Mouse (Mus musculus) Patski (cell line): Measurements from ENCODE around the gene Vmn1r185. TPM values are rescaled to one million over a fixed set of nuclear protein-coding genes. Genes with fewer than 3 reads are reported as not detected.
"Not testable (repeated sequence)": the region's sequence is repeated elsewhere in the genome, so short reads cannot be mapped to it uniquely, and the experiment has no call there.

ENCODE experiments used
- ATAC-seq: fragments of 100-300 bp; one replicate; pipeline ENCODE4 v1.8.0; 2021
- CTCF ChIA-PET: fragments of 350-600 bp; sonication (Branson Sonifier 250); formaldehyde crosslinking; loops from one replicate; lab custom pipeline; 2022; ENCODE audit warnings: inconsistent platforms; lab: Charles Lee
- POLR2A ChIA-PET: fragments of 350-600 bp; sonication (Branson Sonifier 250); formaldehyde crosslinking; loops from one replicate; lab custom pipeline; 2022; ENCODE audit warnings: antibody characterized with exemption, inconsistent platforms; lab: Charles Lee
- DNase-seq: peaks from one replicate; pipeline ENCODE4 v3.0.0-alpha.2; 2011; ENCODE audit warnings: low read depth, low spot score
- H3K27me3 ChIP-seq: fragments of 371-371 bp; one replicate; pipeline ENCODE4 v1.5.1; 2021
- CTCF ChIP-seq: fragments of 100-300 bp; IDR thresholded peaks from one replicate; pipeline ENCODE4 v1.5.1; 2021
- in situ Hi-C: fragments of 300-500 bp; cut with MboI; formaldehyde crosslinking; loops from 3 replicates; pipeline ENCODE4 v1.11.1; 2018; ENCODE audit warnings: low pct_unique_long_range_greater_than_20kb, mixed read lengths
- polyA plus RNA-seq: library from polyadenylated mRNA; unstranded; gene quantifications from one replicate; pipeline ENCODE4 v1.2.3, GENCODE M21; 2021

Vmn1r185 gene
- not detected for polyA plus RNA-seq

DNA sequence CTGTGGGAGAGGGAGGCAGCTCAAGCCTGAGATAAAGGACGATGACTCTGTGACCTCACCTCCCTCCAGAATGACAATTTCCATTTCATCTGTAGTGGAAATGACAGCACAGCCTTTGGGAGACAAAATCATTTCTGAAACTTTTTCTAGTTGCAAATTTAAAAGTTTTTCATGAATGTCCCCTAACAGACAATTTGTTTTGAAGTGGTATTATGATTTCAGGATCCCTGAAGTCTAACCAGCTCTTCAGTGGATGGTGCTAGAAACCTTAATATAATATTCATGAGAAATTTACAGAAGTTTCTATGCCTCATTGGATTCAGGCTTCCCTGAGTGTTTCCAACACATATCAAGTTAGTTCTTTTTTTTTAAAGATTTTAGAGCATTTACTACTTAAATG, at the start of gene Vmn1r185:
Gene Vmn1r185 (minus strand): TSS at position 101 of the 400 bp plus-strand sequence.
- ATAC-seq, POLR2A ChIA-PET, DNase-seq, CTCF ChIA-PET, H3K27me3 ChIP-seq: not testable (repeated sequence)
- in situ Hi-C loops: loop anchor here (5.0 kb wide), 1 partner anchor 356 kb away; the partner anchor contains the start of gene Vmn1r184

DNA sequence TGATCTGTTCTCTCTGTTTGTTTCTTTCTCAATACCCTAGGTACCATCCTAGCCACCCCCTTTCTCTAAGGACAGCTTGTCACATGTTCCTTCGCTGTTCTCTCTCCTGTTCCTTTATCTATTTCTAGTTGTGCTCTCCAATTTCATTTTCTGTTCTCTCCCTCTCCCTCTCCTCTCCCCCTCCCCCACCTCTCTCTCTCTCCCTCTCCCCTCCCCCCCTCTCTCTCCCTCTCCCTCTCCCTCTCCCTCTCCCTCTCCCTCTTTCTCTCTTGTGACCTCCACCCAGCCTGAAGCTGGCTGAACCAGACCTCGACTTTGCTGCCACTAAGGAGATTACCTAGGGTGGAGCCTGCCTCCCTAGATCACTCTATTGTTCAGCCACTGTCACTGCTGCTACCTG, 49.2 kb upstream of the Vmn1r185 start:
- H3K27me3 ChIP-seq, CTCF ChIA-PET, ATAC-seq, in situ Hi-C loops, DNase-seq, POLR2A ChIA-PET: not testable (repeated sequence)

DNA sequence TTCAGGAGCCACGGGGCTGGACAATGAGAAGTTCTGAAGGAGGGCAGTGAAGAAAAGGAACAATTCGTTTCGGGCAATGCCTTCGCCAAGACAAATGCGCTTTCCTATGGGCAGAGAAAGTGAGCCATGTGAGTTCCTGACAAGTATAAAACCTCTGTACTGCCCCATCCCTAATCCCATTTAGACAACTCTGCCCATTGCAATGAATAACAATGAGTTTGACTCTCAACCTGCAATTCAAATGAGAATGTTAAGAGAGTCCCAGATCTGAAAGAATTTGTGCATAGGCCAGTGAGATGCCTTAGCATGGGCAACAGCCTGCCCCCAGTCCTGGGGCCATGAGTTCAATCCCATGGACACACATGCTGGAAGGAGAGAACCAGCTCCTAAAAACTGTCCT, 47.7 kb upstream of the Vmn1r185 start:
- DNase-seq: no peak
- ChIA-PET CTCF (no interaction called here), POLR2A (no interaction called here)
- in situ Hi-C loops: no loop called here
- no peak for TF ChIP-seq CTCF
- no peak for ATAC-seq
- no peaks in the 10 kb centered on the region for H3K27me3 ChIP-seq

DNA sequence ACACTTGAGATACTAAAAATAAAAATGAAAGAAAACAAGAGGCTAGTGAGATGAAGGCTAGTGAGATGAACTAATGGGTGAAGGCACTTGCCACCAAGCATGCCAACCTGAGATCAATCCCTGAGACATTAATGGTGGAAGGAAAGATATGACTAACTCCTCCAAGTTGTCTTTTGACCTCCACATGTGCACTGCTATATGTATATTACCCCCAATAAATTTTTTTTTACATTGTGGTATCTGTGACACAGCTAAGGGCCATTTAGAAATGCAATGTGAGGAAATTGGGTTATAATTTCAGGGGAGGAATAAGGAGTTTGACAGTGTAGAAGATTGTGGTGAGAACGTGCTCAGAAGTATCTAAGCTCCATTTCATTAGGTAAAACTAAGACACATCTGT, 28.5 kb downstream of the Vmn1r185 start:
- ChIA-PET CTCF (no interaction called here), POLR2A (no interaction called here)
- DNase-seq (no peak), ATAC-seq (no peak)
- in situ Hi-C loops: no loop called here
- no peak for TF ChIP-seq CTCF
- H3K27me3 ChIP-seq: no peaks in the 10 kb centered on the region

DNA sequence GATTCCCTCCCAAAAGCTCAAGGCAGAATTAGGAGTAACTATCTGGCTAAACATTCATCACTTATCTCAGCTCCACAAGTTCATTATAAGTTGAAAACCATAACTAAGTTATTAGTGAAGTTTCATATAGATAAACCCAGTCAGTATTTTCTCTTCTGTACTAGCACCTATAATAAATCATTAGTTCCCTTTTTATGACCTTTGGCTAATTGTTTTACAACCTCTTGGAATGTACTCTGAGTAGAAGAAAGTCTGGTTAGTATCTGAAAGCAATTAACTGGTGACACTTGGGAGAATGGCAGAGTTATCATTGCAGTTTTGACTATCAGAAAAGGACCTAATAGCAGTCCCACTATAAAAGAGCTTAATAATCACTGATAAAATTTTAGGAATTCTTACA, 29.2 kb downstream of the Vmn1r185 start:
- ATAC-seq: no peak
- in situ Hi-C loops: no loop called here
- no peaks in the 10 kb centered on the region for H3K27me3 ChIP-seq
- POLR2A ChIA-PET: no interaction called here
- CTCF ChIA-PET: no interaction called here
- TF ChIP-seq CTCF: no peak
- DNase-seq: no peak

Other genes with a start within 250 kb of the Vmn1r185 start
- not detected for gene Nlrp9c, start 214.8 kb downstream of the Vmn1r185 start, polyA plus RNA-seq
- gene Nlrp4a, start 183.4 kb downstream of the Vmn1r185 start, polyA plus RNA-seq: not detected
- not detected for gene Nlrp9a, start 83.4 kb downstream of the Vmn1r185 start, polyA plus RNA-seq
- not detected for gene Cyp2b23, start 68.0 kb upstream of the Vmn1r185 start, polyA plus RNA-seq
- not detected for gene Cyp2b19, start 138.7 kb upstream of the Vmn1r185 start, polyA plus RNA-seq
- not detected for gene Cyp2g1, start 190.4 kb upstream of the Vmn1r185 start, polyA plus RNA-seq
- gene Cyp2a5, start 216.8 kb upstream of the Vmn1r185 start, polyA plus RNA-seq: not detected